Mouse (Mus musculus) CD4-positive, CD25-positive, alpha-beta regulatory T cell, adult 2 months (primary cell): ENCODE measurements around the gene Pheta2.
A peak's percentile ranks its signal among the peaks of the same experiment; 100 is the strongest.
"Not testable (repeated sequence)": the region's sequence is repeated elsewhere in the genome, so short reads cannot be mapped to it uniquely, and the experiment has no call there.

Experiments used
- DNase-seq: peaks from one replicate; pipeline ENCODE4 v3.0.0-alpha.2; 2012; ENCODE audit warnings: low read depth, low spot score

The Pheta2 gene

GRCm38 (mm10) chr15:82343368-82344287, 4.9 kb downstream of the Pheta2 start:
- DNase-seq: no peak

- no peak for DNase-seq
Observed at GRCm38 (mm10) chr15:82344971-82345370, 6.2 kb downstream of the Pheta2 start.

DNA sequence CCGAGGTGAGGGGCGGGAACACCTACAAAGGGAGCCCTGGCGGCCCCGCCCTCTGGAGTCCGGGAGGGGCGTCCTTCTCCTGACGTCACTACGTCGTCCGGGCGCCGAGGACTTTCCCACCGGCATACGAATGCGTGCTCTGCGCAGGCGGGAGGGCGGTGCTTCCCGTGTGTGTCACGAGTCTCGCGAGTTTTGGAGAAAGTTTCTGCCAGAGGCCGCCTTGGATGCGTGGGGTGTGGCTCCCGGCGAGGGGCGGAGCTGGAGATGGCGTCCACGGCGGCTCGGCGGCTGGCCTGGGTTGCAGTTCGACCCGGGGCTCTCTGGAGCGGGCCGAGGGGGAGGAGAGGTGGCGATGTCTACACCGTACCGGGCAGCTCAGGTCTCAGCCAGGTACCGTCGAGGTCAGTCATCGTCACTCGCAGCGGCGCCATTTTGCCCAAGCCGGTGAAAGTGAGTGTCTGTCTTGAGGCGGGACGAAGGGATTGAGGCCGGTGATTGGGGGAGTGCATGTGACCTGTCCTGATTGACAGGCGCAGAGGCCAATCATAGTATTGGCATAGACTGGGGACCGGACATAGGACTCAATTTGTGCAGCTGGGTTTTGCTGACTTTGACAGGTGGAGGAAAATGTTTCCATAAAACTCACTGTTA, 7.2 kb downstream of the Pheta2 start:
- DNase-seq: peak; percentile 100

DNA sequence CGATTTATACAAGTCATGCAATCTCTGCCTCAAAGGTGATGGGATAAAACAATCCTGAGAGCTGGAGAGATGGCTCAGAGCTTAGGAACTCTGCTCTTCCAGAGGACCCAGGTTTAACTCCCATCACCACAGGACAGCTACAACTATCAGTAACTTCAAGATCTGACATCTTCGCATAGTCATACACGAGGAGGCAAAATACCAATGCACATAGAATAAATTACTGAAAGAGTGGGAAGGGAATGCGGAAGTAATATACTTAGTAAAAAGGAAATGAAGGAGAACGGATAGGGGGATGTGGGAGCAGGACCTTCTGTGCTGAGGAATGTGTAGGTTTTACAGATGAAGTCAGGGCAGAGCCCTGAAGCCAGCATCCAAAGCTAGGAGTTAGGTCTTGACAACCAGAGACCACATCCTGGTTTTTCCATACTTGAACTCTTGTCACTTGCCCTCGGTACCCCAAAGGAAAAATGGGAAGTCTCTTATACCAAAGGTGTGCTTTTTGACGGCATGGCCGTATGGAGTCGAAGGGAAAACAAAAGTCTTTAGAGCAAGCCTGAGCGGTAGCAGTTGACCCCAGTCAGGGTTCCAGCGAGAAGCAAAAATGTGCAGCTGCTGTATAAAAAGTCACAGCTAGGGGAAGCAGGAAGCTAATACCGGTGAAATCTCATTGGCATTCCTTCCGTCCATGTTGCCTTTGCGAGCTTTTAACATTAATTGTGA, 8.0 kb downstream of the Pheta2 start:
- peak; percentile 35 for DNase-seq

DNA sequence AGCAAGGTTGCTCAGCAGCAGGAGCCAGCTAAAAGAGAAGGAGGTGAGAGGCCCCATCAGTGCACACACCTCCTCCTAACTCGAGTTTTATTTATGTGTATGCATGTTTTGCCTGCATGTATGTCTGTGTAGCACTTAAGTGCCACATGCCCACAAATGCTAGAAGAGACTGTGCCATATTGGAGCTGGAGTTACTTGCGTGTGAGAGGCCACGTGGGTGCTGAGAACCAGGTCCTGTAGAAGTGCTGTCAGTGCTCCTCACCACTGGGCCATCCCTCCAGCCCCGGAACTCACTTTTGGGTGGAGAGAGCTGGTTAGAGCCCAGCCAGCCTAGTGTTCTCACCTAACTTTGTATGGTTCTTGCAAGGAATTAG, 8.5 kb downstream of the Pheta2 start:
- no peak for DNase-seq

DNA sequence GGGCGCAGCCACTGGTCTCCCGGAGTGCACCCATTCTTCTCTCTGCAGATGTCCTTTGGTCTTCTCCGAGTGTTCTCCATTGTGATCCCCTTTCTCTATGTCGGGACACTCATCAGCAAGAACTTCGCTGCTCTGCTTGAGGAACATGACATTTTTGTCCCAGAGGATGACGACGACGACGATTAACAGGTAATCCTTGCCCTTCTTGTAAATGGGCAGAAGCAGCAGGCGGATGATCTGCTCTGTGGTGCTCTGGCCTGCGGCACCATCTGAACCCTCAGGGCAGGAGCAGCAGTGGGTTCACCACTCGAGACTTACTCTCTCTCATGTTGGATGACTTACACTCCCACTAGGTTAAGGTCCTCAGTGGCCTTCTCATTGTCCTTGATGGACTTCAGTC, 9.1 kb downstream of the Pheta2 start:
- no peak for DNase-seq

GRCm38 (mm10) chr15:82348258-82348998, 9.7 kb downstream of the Pheta2 start:
- no peak for DNase-seq

DNA sequence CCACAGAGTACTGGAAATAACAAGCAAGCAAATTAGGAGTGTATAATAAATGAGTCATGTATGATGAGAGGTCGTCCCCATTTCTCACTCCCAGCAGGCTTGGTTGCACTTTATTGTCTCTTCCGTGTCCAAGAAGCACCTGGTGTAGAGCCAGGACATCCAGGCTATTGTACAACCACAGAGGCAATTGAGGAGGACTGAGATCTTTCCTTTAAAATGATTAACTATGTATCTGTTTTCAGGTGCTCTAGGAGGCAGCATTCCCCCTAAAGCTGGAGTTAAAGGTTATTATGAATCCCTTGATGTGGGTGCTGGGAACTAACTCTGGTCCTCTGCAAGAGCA, 10.2 kb downstream of the Pheta2 start:
- no peak for DNase-seq

- DNase-seq: no peak
Observed at GRCm38 (mm10) chr15:82350349-82350748, 11.6 kb downstream of the Pheta2 start.

- DNase-seq: no peak
Observed at GRCm38 (mm10) chr15:82351480-82351879, 12.7 kb downstream of the Pheta2 start.

- no peak for DNase-seq
Observed at GRCm38 (mm10) chr15:82353078-82353744, 14.5 kb downstream of the Pheta2 start.

DNA sequence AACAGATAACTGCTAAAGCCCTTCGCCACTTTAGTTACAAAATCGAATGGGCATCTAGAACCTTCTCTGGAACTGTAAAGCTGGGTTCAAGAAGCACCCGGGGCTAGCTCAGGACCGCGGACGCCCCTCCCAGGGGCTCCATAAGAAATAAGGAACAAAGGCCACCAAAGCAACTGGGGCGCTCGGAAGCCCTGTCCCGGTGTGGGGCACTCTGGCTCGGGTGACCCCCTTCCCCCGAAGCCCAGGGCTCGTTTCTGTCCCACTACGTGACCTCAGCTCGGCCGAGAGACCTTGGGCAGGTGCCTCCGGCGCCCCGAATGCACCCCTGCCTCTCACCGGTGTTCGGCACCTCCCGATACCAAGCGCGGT, 15.0 kb downstream of the Pheta2 start:
- DNase-seq: no peak

- peak; percentile 100 for DNase-seq
Observed at GRCm38 (mm10) chr15:82354126-82354945, 15.6 kb downstream of the Pheta2 start, which contains the start of gene Ndufa6. Gene Ndufa6, minus strand, starts transcription at chr15:82354322.

DNA sequence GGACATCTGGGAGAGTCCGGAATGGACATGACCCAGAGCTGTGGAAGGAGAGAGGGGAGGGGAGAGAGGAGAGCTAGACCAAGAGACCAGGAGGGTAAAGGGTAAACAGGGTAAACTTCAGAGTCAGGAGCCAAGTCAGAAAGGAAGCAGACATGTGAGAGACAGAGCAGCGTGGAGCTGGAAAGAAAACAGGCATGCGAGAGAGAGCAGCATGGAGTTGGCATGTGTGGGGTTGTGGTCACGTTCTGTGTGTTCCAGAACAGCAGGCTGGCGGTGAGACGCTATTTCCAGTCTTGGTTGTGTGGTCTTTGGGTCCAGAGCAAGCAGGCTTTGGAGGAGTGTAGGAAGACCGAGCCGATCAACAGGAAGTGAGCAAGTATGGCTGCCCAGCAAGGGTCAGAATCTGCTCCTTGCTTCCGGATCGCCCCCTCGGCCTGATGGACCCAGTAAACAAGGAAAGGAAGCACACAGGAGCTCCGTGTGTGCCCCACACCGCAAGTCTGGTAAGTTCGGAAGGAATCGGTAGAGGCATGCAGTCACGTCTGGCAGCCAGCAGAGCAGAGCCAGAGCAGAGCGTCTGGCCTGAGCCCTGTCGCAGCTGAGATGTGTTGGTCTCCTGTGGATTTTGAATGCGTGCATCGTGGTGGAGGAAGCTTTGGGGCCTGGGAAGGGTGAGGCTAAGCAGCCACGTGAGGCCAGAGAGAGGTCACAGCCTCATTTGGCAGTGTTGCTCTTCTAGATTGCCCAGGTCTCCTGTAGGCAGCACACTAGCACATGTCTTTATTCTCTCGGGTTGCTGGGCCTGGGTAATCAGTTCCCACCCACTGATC, 19.9 kb downstream of the Pheta2 start:
- DNase-seq: no peak

- peak; percentile 43 for DNase-seq
Observed at GRCm38 (mm10) chr15:82361459-82362018, 22.8 kb downstream of the Pheta2 start.

- DNase-seq: no peak
Observed at GRCm38 (mm10) chr15:82362234-82362633, 23.5 kb downstream of the Pheta2 start.

DNA sequence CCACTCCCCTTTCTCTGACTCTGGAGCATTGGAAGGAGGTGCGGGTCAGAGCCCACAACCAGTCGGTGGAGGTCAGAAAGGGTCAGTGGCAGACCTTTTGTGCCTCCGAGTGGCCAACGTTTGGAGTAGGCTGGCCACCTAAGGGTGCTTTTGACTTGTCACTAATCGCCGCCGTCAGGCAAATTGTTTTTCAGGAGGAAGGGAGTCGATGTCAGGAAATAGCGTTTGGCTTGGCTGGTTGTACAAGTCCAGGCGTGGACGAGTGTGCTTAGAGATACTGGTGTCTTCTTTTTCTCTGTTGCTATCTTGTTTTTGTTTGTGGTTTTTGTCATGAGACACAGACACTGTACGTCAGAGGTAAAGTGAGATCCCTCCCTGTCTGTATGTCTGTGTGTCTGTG, 25.1 kb downstream of the Pheta2 start:
- DNase-seq: not testable (repeated sequence)

DNA sequence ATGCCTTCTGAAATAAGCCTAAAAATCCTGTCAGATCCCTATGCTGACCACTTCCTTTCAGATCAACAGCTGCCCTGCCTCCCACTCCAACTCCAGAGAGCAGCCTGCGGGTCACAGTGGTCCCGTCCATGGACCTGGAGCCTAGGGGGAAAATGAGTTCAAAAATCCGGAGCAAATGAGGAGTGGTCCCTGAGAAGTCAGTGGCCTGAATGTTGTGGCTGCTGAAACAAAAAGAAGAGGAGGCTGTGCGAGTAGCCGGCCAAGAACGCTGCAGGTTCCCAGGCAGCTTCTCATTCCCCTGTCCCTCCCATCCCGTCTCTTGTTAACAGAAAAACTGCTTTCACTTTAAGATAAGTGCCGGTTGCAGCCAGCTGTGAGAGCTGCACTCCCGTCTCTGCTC, 25.8 kb downstream of the Pheta2 start:
- DNase-seq: not testable (repeated sequence)

DNA sequence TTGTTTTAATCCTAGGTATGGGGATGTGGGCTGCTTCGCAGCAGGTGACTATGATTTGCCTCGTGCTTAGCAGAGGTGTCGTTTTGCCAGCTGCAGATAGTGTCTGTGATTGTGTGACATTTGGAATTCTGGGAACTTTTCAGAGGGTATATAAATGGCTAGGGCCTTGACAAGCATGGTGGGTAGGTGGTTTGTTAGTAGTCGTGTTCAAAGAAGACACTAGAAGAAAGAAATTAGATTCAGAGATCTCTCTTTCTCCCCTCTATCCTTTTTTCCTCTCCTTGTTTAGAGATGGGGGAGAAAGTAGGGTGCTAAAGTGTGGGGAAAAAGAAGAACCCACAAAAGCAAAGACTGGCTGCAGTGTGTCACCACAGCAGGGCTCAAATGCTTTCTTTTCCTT, 29.4 kb downstream of the Pheta2 start:
- no peak for DNase-seq
